Mouse (Mus musculus) intestine, postnatal 0 days (tissue): ENCODE results near the gene Vmn1r55. TPM values are rescaled to one million over a fixed set of nuclear protein-coding genes. Genes with fewer than 3 reads are reported as not detected.

Source experiments
- microRNA-seq: library from miRNA; unstranded; fragments of <30 nt; microRNA quantifications from one replicate; pipeline ENCODE4, GENCODE M21; 2016
- polyA plus RNA-seq: library from polyadenylated mRNA; unstranded; fragments of >200 nt; fragmentation: Nextera tagmentation; extraction: Ambion mirVana; gene quantifications from 2 replicates; pipeline ENCODE4 v1.2.1, GENCODE M21; 2015

Gene Vmn1r55
- polyA plus RNA-seq, 1 experiment from 2014 or later, result not detected

Small RNAs within 50 kb of the gene (microRNA-seq; reads per million reads assigned to microRNA genes)
- not detected for gene Gm26217

Other genes with a start within 250 kb of the Vmn1r55 start
- gene Gm36210, start 243.2 kb downstream of the Vmn1r55 start, polyA plus RNA-seq, result not detected in 2 replicates
- 2.9 TPM in 2 replicates for gene Zfp628, start 234.5 kb downstream of the Vmn1r55 start, polyA plus RNA-seq
- 1.5 and 1.9 TPM in 2 replicates for gene Nat14, start 227.6 kb downstream of the Vmn1r55 start, polyA plus RNA-seq
- gene Ssc5d, start 223.9 kb downstream of the Vmn1r55 start, polyA plus RNA-seq, result 2.3 and 2.6 TPM in 2 replicates
- 0.47 and 0.76 TPM in 2 replicates for gene Sbk2, start 185.3 kb downstream of the Vmn1r55 start, polyA plus RNA-seq
- not detected in 2 replicates for gene Sbk3, start 178.5 kb downstream of the Vmn1r55 start, polyA plus RNA-seq
- gene Zfp579, start 153.5 kb downstream of the Vmn1r55 start, polyA plus RNA-seq, result 10.5 and 12.9 TPM in 2 replicates
- gene Zfp524, start 135.3 kb downstream of the Vmn1r55 start, polyA plus RNA-seq, result 21.9 and 22.6 TPM in 2 replicates
- 15.5 and 16.1 TPM in 2 replicates for gene Fiz1, start 135.0 kb downstream of the Vmn1r55 start, polyA plus RNA-seq
- gene Gm44973, start 134.2 kb downstream of the Vmn1r55 start, polyA plus RNA-seq, result 4.4 and 4.7 TPM in 2 replicates
- 2.3 and 2.6 TPM in 2 replicates for gene Zfp865, start 129.3 kb downstream of the Vmn1r55 start, polyA plus RNA-seq
- 8.3 and 8.8 TPM in 2 replicates for gene Ccdc106, start 129.1 kb downstream of the Vmn1r55 start, polyA plus RNA-seq
- gene 4632433K11Rik, start 115.6 kb downstream of the Vmn1r55 start, polyA plus RNA-seq, result not detected in 2 replicates
- 6.4 and 6.5 TPM in 2 replicates for gene Zfp784, start 111.2 kb downstream of the Vmn1r55 start, polyA plus RNA-seq
- gene Zfp580, start 98.1 kb downstream of the Vmn1r55 start, polyA plus RNA-seq, result 15.8 and 16.9 TPM in 2 replicates
- gene U2af2, start 87.5 kb downstream of the Vmn1r55 start, polyA plus RNA-seq, result 48.3 and 51.4 TPM in 2 replicates
- 98.0 and 106 TPM in 2 replicates for gene Epn1, start 69.4 kb downstream of the Vmn1r55 start, polyA plus RNA-seq
- not detected in 2 replicates for gene Rfpl4, start 32.7 kb downstream of the Vmn1r55 start, polyA plus RNA-seq
- gene Rasl2-9, start 23.7 kb downstream of the Vmn1r55 start, polyA plus RNA-seq, result 1.6 and 2.3 TPM in 2 replicates
- not detected in 2 replicates for gene Vmn1r56, start 47.1 kb upstream of the Vmn1r55 start, polyA plus RNA-seq
- not detected in 2 replicates for gene Vmn1r57, start 68.8 kb upstream of the Vmn1r55 start, polyA plus RNA-seq
- gene Gm5065, start 200.9 kb upstream of the Vmn1r55 start, polyA plus RNA-seq, result not detected in 2 replicates
- gene Nlrp2, start 201.4 kb upstream of the Vmn1r55 start, polyA plus RNA-seq, result not detected in 2 replicates